Mouse (Mus musculus) hindbrain, postnatal 0 days (tissue): ENCODE measurements around the gene Cfap73. TPM values are rescaled to one million over a fixed set of nuclear protein-coding genes. Genes with fewer than 3 reads are reported as not detected.

Experiments used
- ATAC-seq: fragments of 200-750 bp; cut with Nextera tagmentation; 2 replicates; pipeline ENCODE4 v1.8.0; 2017; ENCODE audit warnings: mild to moderate bottlenecking, moderate TSS enrichment, moderate library complexity
- DNase-seq: peaks from one replicate; pipeline ENCODE4 v3.0.0-alpha.2; 2015; ENCODE audit warnings: low spot score
- H3K27ac ChIP-seq: fragments of 300-500 bp; sonication (generic); 2 replicates; pipeline ENCODE4 v1.5.1; 2014; ENCODE audit warnings: mild to moderate bottlenecking
- H3K27me3 ChIP-seq: fragments of 300-500 bp; sonication (generic); 2 replicates; pipeline ENCODE4 v1.6.1; 2014; ENCODE audit warnings: low read length, mixed read lengths; ENCODE audit not compliant: insufficient read depth
- H3K36me3 ChIP-seq: fragments of 300-500 bp; sonication (generic); 2 replicates; pipeline ENCODE4 v1.6.1; 2014; ENCODE audit warnings: low read length, mixed read lengths; ENCODE audit not compliant: insufficient read depth
- H3K4me1 ChIP-seq: fragments of 300-500 bp; sonication (generic); 2 replicates; pipeline ENCODE4 v1.6.1; 2014; ENCODE audit warnings: antibody characterized with exemption, low read length, mixed read lengths; ENCODE audit not compliant: insufficient read depth
- H3K4me2 ChIP-seq: fragments of 300-500 bp; sonication (generic); 2 replicates; pipeline ENCODE4 v1.6.1; 2014; ENCODE audit warnings: low read depth, mild to moderate bottlenecking, low read length, moderate library complexity, mixed read lengths
- H3K4me3 ChIP-seq: fragments of 300-500 bp; sonication (generic); 2 replicates; pipeline ENCODE4 v1.5.1; 2014; ENCODE audit warnings: low read length
- H3K9ac ChIP-seq: fragments of 300-500 bp; sonication (generic); replicated peaks from 2 replicates; pipeline ENCODE4 v1.6.1; 2014; ENCODE audit warnings: mild to moderate bottlenecking, low read length, moderate library complexity, mixed read lengths
- H3K9me3 ChIP-seq: fragments of 300-500 bp; sonication (generic); 2 replicates; pipeline ENCODE4 v1.6.1; 2016; ENCODE audit warnings: low read length, mixed read lengths
- CTCF ChIP-seq: IDR thresholded peaks from 2 replicates; pipeline ENCODE4 v1.5.1; 2016; ENCODE audit warnings: antibody characterized with exemption, control low read depth, low read depth
- WGBS: fragments of 180-500 bp; shearing (Covaris S2); extraction: QIAGEN DNeasy Blood & Tissue Kit; methylation state at CpG from one replicate; pipeline ENCODE4 v1.1.7; 2014; 5-methylcytosine and 5-hydroxymethylcytosine counted together
- polyA plus RNA-seq: library from polyadenylated mRNA; unstranded; fragments of >200 nt; fragmentation: Nextera tagmentation; extraction: Ambion mirVana; gene quantifications from 2 replicates; pipeline ENCODE4 v1.2.1, GENCODE M21; 2015
- total RNA-seq: library from RNA; depleted of rRNA; stranded (reverse); fragments of >200 nt; gene quantifications from 2 replicates; pipeline ENCODE4 v1.2.3, GENCODE M21; 2014; rRNA removed

The Cfap73 gene
- total RNA-seq: 0.21 and 0.79 TPM in 2 replicates
- 0.26 and 0.86 TPM in 2 replicates for polyA plus RNA-seq

GRCm38 (mm10) chr5:120634131-120634530 is at the start of gene Cfap73:
Cfap73 (minus strand) TSS chr5:120634235.
- Histone ChIP-seq H3K9me3 (no peaks in the 10 kb centered on the region), H3K27me3 (no peaks in the 10 kb centered on the region), H3K27ac (no peak within 1 kb of the TSS), H3K4me3 (no peak within 1 kb of the TSS), H3K4me2 (no peak within 1 kb of the TSS), H3K4me1 (0 out of 2 replicates have a peak, but pooled peaks cover 3% of the 10 kb centered on the region), H3K36me3 (no peaks in the 10 kb centered on the region), H3K9ac (no peak within 1 kb of the TSS)
- no peak for TF ChIP-seq CTCF
- no peak for ATAC-seq
- WGBS: 46% methylated on average over 9 of the region's 9 CpGs
- DNase-seq: no peak

- Histone ChIP-seq H3K27ac (no peak overlapping the region), H3K27me3 (no peaks in the 10 kb centered on the region), H3K36me3 (peaks cover 8% of the 10 kb centered on the region), H3K4me2 (no peak overlapping the region), H3K9ac (no peak overlapping the region), H3K4me1 (peaks cover 13% of the 10 kb centered on the region), H3K9me3 (no peaks in the 10 kb centered on the region), H3K4me3 (no peak overlapping the region)
- ATAC-seq (no peak), DNase-seq (no peak)
- WGBS: 17% methylated on average over 24 of the region's 24 CpGs
- TF ChIP-seq CTCF: no peak
Measured at GRCm38 (mm10) chr5:120682982-120683771, 49.1 kb upstream of the Cfap73 start.

DNA sequence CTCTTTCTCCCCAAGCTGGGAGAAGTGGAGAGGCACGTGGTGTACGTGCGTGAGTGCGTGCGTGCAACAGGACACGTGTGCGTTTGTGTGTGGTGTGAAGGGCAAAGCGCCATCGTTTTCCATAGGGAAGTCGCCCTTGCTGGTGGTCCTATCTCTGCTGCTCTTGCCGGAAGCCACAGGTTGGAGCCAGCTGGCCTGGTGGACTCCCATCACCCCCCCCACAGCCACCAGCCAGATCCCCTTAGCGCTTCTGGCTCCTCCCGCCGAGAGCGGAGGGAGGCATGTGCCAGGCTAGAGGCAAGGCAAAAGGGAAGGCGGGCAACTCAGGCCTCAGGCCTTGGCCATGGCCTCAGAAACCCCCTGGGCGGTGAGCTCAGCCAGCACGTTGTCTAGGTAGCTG is 46.9 kb upstream of the Cfap73 start:
- H3K4me2 ChIP-seq: no peak overlapping the region
- no peak for TF ChIP-seq CTCF
- no peaks in the 10 kb centered on the region for H3K9me3 ChIP-seq
- no peak for ATAC-seq
- H3K27ac ChIP-seq: peak overlapping the region; percentile 86
- DNase-seq: peak; percentile 53
- no peaks in the 10 kb centered on the region for H3K36me3 ChIP-seq
- no peaks in the 10 kb centered on the region for H3K27me3 ChIP-seq
- WGBS: 74% methylated on average over 18 of the region's 18 CpGs
- H3K4me1 ChIP-seq: peaks cover 13% of the 10 kb centered on the region
- H3K9ac ChIP-seq: peak overlapping the region; percentile 28; the same call in 1 of the 2 replicates
- no peak overlapping the region for H3K4me3 ChIP-seq

GRCm38 (mm10) chr5:120679676-120680555 is 45.9 kb upstream of the Cfap73 start:
- 1% methylated on average over 24 of the region's 24 CpGs for WGBS

GRCm38 (mm10) chr5:120677516-120677915 is 43.5 kb upstream of the Cfap73 start:
- Histone ChIP-seq H3K4me1 (peaks cover 13% of the 10 kb centered on the region), H3K9me3 (no peaks in the 10 kb centered on the region), H3K9ac (no peak overlapping the region), H3K4me2 (no peak overlapping the region), H3K27me3 (no peaks in the 10 kb centered on the region), H3K36me3 (no peaks in the 10 kb centered on the region), H3K27ac (no peak overlapping the region), H3K4me3 (no peak overlapping the region)
- WGBS: 24% methylated on average over 2 of the region's 2 CpGs
- ATAC-seq: 0 out of 2 replicates have a peak, but pooled peaks have one; percentile 16
- no peak for TF ChIP-seq CTCF
- peak; percentile 47 for DNase-seq

More at GRCm38 (mm10) chr5:120679676-120680555, 45.9 kb upstream of the Cfap73 start:
- peak overlapping the region; percentile 28 for H3K9ac ChIP-seq
- peak; percentile 78 for TF ChIP-seq CTCF
- H3K4me3 ChIP-seq: 0 out of 2 replicates have a peak overlapping the region, but pooled peaks have one; percentile 8
- H3K27ac ChIP-seq: peak overlapping the region; percentile 86
- DNase-seq (peak; percentile 99), ATAC-seq (peak; percentile 87)
- no peaks in the 10 kb centered on the region for H3K27me3 ChIP-seq
- H3K4me1 ChIP-seq: peaks cover 13% of the 10 kb centered on the region
- no peaks in the 10 kb centered on the region for H3K9me3 ChIP-seq
- no peaks in the 10 kb centered on the region for H3K36me3 ChIP-seq
- H3K4me2 ChIP-seq: peak overlapping the region; percentile 50
